Mouse (Mus musculus): ENCODE measurements around the gene Ptch2. TPM values are rescaled to one million over a fixed set of nuclear protein-coding genes. Genes with fewer than 3 reads are reported as not detected.

Gene Ptch2
- polyA plus RNA-seq, 1 experiment, result 5.0 TPM

DNA sequence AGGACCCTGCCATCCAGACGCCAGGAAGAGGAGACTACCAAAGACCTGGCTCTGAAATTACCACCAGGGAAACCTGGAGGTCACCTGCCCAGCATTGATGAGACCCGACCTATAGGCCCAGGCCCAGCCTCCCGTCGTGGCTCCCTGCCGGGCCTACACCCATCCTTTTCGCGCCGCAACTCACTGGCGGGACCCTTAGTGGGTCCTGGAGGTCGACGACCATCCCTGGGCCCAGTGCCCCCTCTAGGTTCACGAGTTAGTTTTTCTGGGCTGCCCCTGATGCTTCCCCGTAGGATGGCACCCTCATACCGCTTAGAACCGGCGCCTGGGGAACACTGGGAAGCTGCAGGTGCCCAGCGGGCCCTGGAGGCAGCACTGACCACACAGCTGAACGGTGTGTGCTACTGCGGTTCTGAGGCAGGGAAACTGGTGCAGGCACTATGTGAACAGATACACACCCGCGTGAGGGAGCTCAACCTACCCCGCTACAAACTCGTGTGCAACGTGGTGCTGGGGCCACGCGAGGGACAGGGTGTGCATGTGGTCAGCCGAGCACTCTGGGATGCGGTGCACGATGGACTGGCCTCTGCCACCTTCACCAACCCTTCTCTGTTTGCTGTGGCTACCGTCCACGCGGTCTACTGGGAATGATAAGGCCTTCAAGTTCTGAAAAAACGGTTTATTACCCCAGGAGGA lies 32.3 kb downstream of the Ptch2 start:
- Histone ChIP-seq H3K36me3 (ENCODE audit: control insufficient read depth, insufficient read depth, low read length) (no peaks in the 10 kb centered on the region), H3K4me1 (ENCODE audit: control insufficient read depth, insufficient read depth, low read length) (0 out of 2 replicates have a peak, but pooled peaks cover 4% of the 10 kb centered on the region), H3K27ac (ENCODE audit: insufficient read depth, low read depth, low read length) (no peak overlapping the region), H3K4me3 (ENCODE audit: insufficient read depth, low read depth, low read length) (no peak overlapping the region), H3K27me3 (replicated peaks; ENCODE audit: control insufficient read depth, insufficient read depth, low read length) (no peaks in the 10 kb centered on the region)
- no peak for DNase-seq
- no peak for TF ChIP-seq CTCF (conservative IDR thresholded peaks at IDR 0.05; ENCODE audit: insufficient read depth, insufficient read length, low read depth, low read length)
- no peak for TF ChIP-seq POLR2A (IDR thresholded peaks at IDR 0.05; ENCODE audit: low read depth, low read length)
- WGBS, result 91% methylated on average over 33 of the region's 33 CpGs

DNA sequence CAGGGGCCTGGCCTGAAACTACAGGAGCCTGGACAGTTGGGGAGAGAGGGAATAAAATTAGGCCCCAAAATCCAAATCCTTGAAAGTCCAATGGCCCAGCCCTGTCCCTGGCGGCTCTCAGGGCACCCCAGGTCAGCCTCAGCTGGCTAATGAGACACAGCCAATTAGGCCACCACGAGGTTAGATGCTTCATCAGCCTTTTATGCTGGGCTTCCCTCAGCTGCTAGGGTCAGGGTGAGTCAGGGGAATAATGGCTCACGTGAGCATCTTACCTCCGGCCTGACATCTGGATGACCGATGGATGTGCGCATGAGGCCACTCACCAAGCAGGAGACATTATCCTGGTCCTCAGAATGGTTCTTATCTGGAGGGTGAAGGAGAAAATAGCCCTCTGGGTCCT lies 34.9 kb downstream of the Ptch2 start:
- peak; percentile 48 for DNase-seq
- no peaks in the 10 kb centered on the region for H3K36me3 ChIP-seq (ENCODE audit: control insufficient read depth, insufficient read depth, low read length)
- TF ChIP-seq POLR2A (IDR thresholded peaks at IDR 0.05; ENCODE audit: low read depth, low read length), result no peak
- TF ChIP-seq CTCF (conservative IDR thresholded peaks at IDR 0.05; ENCODE audit: insufficient read depth, insufficient read length, low read depth, low read length), result no peak
- no peak overlapping the region for H3K4me3 ChIP-seq (ENCODE audit: insufficient read depth, low read depth, low read length)
- H3K27ac ChIP-seq (ENCODE audit: insufficient read depth, low read depth, low read length), result no peak overlapping the region
- no peaks in the 10 kb centered on the region for H3K27me3 ChIP-seq (replicated peaks; ENCODE audit: control insufficient read depth, insufficient read depth, low read length)
- peaks cover 14% of the 10 kb centered on the region; the same call in 1 of the 2 replicates for H3K4me1 ChIP-seq (ENCODE audit: control insufficient read depth, insufficient read depth, low read length)
- 69% methylated on average over 6 of the region's 6 CpGs for WGBS

DNA sequence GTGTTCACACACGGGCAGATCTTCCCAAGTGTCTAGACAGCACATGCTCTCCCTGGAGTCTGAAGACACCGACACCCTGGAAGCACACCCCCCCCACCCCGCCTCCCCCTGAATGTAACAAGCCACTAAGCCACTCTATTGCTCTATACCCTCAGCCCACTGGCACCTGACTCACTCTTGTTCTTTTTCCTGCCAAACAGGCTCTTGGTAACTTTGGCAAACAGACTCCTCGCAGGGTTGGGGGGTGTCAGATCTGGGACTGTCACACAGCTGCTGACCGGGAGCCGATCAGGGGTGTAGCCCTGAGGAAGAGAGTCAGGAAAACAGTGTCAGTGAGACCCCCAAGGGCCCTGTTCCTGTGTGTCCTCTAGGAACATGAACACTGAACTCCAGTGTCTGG lies 35.3 kb downstream of the Ptch2 start:
- Histone ChIP-seq H3K4me1 (ENCODE audit: control insufficient read depth, insufficient read depth, low read length) (peaks cover 14% of the 10 kb centered on the region; the same call in 1 of the 2 replicates), H3K27me3 (replicated peaks; ENCODE audit: control insufficient read depth, insufficient read depth, low read length) (no peaks in the 10 kb centered on the region), H3K36me3 (ENCODE audit: control insufficient read depth, insufficient read depth, low read length) (no peaks in the 10 kb centered on the region), H3K27ac (ENCODE audit: insufficient read depth, low read depth, low read length) (no peak overlapping the region), H3K4me3 (ENCODE audit: insufficient read depth, low read depth, low read length) (no peak overlapping the region)
- TF ChIP-seq POLR2A (IDR thresholded peaks at IDR 0.05; ENCODE audit: low read depth, low read length) (no peak), CTCF (conservative IDR thresholded peaks at IDR 0.05; ENCODE audit: insufficient read depth, insufficient read length, low read depth, low read length) (no peak)
- WGBS, result 88% methylated on average over 6 of the region's 6 CpGs
- DNase-seq, result no peak

DNA sequence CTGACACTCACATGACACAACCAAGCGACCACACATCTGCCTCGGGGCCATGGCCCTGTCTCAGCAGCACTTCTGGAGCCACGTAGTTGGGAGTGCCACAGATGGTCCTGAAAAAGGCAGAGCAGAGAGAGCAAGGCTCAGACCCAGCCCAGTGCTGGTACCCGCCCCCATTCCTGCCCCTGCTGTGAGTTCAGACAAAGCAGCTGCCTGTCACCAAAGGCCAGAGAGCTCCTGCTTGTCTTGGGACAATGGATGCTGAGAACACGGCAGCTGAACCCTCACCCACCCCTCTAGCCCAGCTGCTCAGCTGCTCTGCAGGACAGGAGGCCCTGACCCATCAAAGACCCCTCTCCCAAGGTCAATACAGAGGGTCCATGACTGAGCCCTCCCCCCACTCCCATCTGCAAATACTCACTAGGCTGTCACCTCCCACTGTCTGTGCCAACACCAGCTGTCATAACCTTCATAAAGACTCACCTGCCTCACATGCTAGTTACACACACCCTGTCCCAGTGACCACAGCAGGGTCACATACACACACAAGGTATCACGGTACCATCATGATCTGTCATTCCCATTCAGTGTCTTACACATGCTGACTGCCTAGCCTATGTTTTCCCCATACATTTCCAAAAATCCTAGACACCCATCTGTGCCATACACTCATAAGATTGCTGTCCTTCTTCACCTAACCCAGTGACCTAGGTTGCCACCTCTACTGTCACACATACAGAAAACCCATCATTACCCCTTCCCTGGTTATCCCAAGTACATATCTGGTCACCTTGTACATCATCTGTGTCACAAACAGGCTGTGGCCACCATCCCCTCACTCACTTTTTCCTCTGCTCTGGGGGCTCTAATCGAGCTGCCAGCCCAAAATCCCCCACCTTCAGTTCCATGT lies 36.3 kb downstream of the Ptch2 start:
- Histone ChIP-seq H3K27me3 (replicated peaks; ENCODE audit: control insufficient read depth, insufficient read depth, low read length) (no peaks in the 10 kb centered on the region), H3K36me3 (ENCODE audit: control insufficient read depth, insufficient read depth, low read length) (no peaks in the 10 kb centered on the region), H3K4me3 (ENCODE audit: insufficient read depth, low read depth, low read length) (no peak overlapping the region), H3K4me1 (ENCODE audit: control insufficient read depth, insufficient read depth, low read length) (peaks cover 10% of the 10 kb centered on the region; the same call in 1 of the 2 replicates), H3K27ac (ENCODE audit: insufficient read depth, low read depth, low read length) (no peak overlapping the region)
- TF ChIP-seq POLR2A (IDR thresholded peaks at IDR 0.05; ENCODE audit: low read depth, low read length) (no peak), CTCF (conservative IDR thresholded peaks at IDR 0.05; ENCODE audit: insufficient read depth, insufficient read length, low read depth, low read length) (no peak)
- WGBS, result 70% methylated on average over 7 of the region's 7 CpGs
- no peak for DNase-seq

DNA sequence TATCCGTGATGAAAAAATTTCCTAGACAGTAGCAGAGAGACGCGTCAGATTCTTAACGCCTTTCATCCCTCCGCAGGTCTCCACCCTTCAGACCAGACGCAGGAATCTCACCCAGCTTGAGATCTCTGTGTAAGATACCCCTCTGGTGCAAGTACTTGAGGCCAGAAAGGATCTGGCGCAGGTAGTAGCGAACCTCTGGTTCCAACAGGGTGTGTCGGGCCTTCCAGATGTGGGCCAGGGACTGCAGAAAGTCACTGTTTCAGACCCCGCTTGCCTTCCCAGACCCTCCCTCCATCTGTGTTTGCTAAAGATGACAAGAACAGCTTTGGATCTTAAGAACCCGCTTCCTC lies 36.9 kb downstream of the Ptch2 start:
- TF ChIP-seq CTCF (conservative IDR thresholded peaks at IDR 0.05; ENCODE audit: insufficient read depth, insufficient read length, low read depth, low read length) (no peak), POLR2A (IDR thresholded peaks at IDR 0.05; ENCODE audit: low read depth, low read length) (no peak)
- WGBS, result 73% methylated on average over 11 of the region's 11 CpGs
- peak overlapping the region; percentile 69 for H3K4me3 ChIP-seq (ENCODE audit: insufficient read depth, low read depth, low read length)
- no peaks in the 10 kb centered on the region for H3K27me3 ChIP-seq (replicated peaks; ENCODE audit: control insufficient read depth, insufficient read depth, low read length)
- no peak for DNase-seq
- H3K4me1 ChIP-seq (ENCODE audit: control insufficient read depth, insufficient read depth, low read length), result peaks cover 10% of the 10 kb centered on the region; the same call in 1 of the 2 replicates
- H3K27ac ChIP-seq (ENCODE audit: insufficient read depth, low read depth, low read length), result no peak overlapping the region
- H3K36me3 ChIP-seq (ENCODE audit: control insufficient read depth, insufficient read depth, low read length), result no peaks in the 10 kb centered on the region

DNA sequence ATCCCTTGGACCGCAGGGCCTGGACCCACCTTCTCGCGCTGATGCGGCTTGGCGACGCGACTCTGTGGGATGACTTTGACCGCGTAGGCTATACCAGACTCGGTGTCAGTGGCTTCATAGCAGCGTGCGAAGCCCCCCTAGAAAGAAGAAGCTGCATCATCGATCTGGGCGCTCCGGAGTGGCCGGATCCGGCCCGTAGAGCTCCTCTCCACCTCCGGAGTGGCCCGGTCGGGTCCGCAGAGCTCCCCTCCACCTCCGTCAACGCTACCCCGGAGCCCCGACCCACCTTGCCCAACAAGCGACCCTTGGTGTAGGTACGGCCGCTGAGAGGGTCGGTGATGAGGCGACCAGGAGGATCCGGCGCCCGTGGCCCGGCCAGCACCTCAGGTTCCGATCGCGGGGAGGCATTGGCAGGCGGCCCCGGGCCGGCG lies 37.5 kb downstream of the Ptch2 start:
- WGBS, result under 1% methylated on average over 42 of the region's 42 CpGs
- Histone ChIP-seq H3K27ac (ENCODE audit: insufficient read depth, low read depth, low read length) (no peak overlapping the region), H3K27me3 (replicated peaks; ENCODE audit: control insufficient read depth, insufficient read depth, low read length) (no peaks in the 10 kb centered on the region), H3K4me1 (ENCODE audit: control insufficient read depth, insufficient read depth, low read length) (peaks cover 10% of the 10 kb centered on the region; the same call in 1 of the 2 replicates), H3K36me3 (ENCODE audit: control insufficient read depth, insufficient read depth, low read length) (no peaks in the 10 kb centered on the region), H3K4me3 (ENCODE audit: insufficient read depth, low read depth, low read length) (peak overlapping the region; percentile 69)
- no peak for DNase-seq
- TF ChIP-seq POLR2A (IDR thresholded peaks at IDR 0.05; ENCODE audit: low read depth, low read length), result no peak
- TF ChIP-seq CTCF (conservative IDR thresholded peaks at IDR 0.05; ENCODE audit: insufficient read depth, insufficient read length, low read depth, low read length), result no peak

Measured in kidney, adult 2 months (tissue).